Mouse (Mus musculus) kidney, adult 2 months (tissue): ENCODE measurements at regions not wholly inside any gene's neighbourhood (a gene's known extent, or its start where the extent isn't known, plus 50 kb on each side); places are given as distances from the start of the nearest gene placed in this dataset.

Experiments used
- CTCF ChIP-seq: fragments of 200-500 bp; conservative IDR thresholded peaks from 2 replicates; pipeline ENCODE4 v1.5.1; 2011; ENCODE audit warnings: low read depth, mild to moderate bottlenecking, control low read depth, low read length, moderate library complexity, mixed read lengths; ENCODE audit not compliant: insufficient read depth, insufficient read length
- POLR2A ChIP-seq: fragments of 200-500 bp; IDR thresholded peaks from one replicate; pipeline ENCODE4 v1.6.1; 2011; ENCODE audit warnings: low read depth, low read length, control low read depth

GRCm38 (mm10) chr14:19166821-19167220 lies 251.9 kb downstream of the Gm21738 start:
- TF ChIP-seq CTCF (no peak), POLR2A (no peak)
